Mouse (Mus musculus) liver, embryonic 14.5 days (tissue): ENCODE data around the gene Tmem51. TPM values are rescaled to one million over a fixed set of nuclear protein-coding genes. Genes with fewer than 3 reads are reported as not detected.
A peak's percentile ranks its signal among the peaks of the same experiment; 100 is the strongest.

Source experiments
- ATAC-seq: fragments of 200-750 bp; cut with Nextera tagmentation; 2 replicates; pipeline ENCODE4 v1.8.0; 2017; ENCODE audit warnings: moderate number of reproducible peaks, mild to moderate bottlenecking, moderate library complexity; ENCODE audit not compliant: insufficient read depth
- DNase-seq, 3 experiments: peaks; one replicate each; pipeline ENCODE4 v3.0.0-alpha.2; 2012 to 2013; ENCODE audit warnings: low read depth in 3 of 3, low spot score in 3 of 3
- H3K27ac ChIP-seq: fragments of 300-500 bp; sonication (generic); 2 replicates; pipeline ENCODE4 v1.5.1; 2014; ENCODE audit warnings: moderate library complexity, mild to moderate bottlenecking, control low read depth, inconsistent platforms
- H3K27me3 ChIP-seq: fragments of 300-500 bp; sonication (generic); 2 replicates; pipeline ENCODE4 v1.6.1; 2014; ENCODE audit warnings: mild to moderate bottlenecking, low read length, moderate library complexity; ENCODE audit not compliant: control insufficient read depth, insufficient read depth
- H3K36me3 ChIP-seq: fragments of 300-500 bp; sonication (generic); replicated peaks from 2 replicates; pipeline ENCODE4 v1.6.1; 2014; ENCODE audit warnings: low read depth; ENCODE audit not compliant: control insufficient read depth, insufficient read depth
- H3K4me1 ChIP-seq, 2 experiments: fragments of 200-500 bp in 1 of 2; fragments of 300-500 bp in 1 of 2; sonication (generic) in 1 of 2; replicated peaks; 2 replicates each; pipeline ENCODE4 v1.6.1; 2012 to 2014; ENCODE audit warnings: antibody characterized with exemption in 1 of 2, inconsistent platforms in 1 of 2, low read length in 1 of 2; ENCODE audit not compliant: control insufficient read depth in 2 of 2, insufficient read depth in 2 of 2
- H3K4me2 ChIP-seq: fragments of 300-500 bp; sonication (generic); 2 replicates; pipeline ENCODE4 v1.6.1; 2014; ENCODE audit warnings: low read depth, mild to moderate bottlenecking, control low read depth, moderate library complexity
- H3K4me3 ChIP-seq, 2 experiments: fragments of 200-500 bp in 1 of 2; fragments of 300-500 bp in 1 of 2; sonication (generic) in 1 of 2; 2 replicates each; pipeline ENCODE4 v1.5.1; 2012 to 2014; ENCODE audit warnings: low read depth in 2 of 2, low read length in 2 of 2, mild to moderate bottlenecking in 2 of 2, control low read depth in 1 of 2, inconsistent platforms in 1 of 2, moderate library complexity in 1 of 2; ENCODE audit not compliant: insufficient read depth in 1 of 2
- H3K9ac ChIP-seq: fragments of 300-500 bp; sonication (generic); replicated peaks from 2 replicates; pipeline ENCODE4 v1.6.1; 2014; ENCODE audit warnings: mild to moderate bottlenecking, control low read depth, moderate library complexity
- H3K9me3 ChIP-seq: fragments of 300-500 bp; sonication (generic); 2 replicates; pipeline ENCODE4 v1.6.1; 2016; ENCODE audit warnings: low read length, mixed read lengths; ENCODE audit not compliant: control insufficient read depth
- CTCF ChIP-seq: IDR thresholded peaks from 2 replicates; pipeline ENCODE4 v1.5.1; 2016; ENCODE audit warnings: antibody characterized with exemption, low read depth, control low read depth
- EP300 ChIP-seq: IDR thresholded peaks from 2 replicates; pipeline ENCODE4 v1.6.1; 2016; ENCODE audit warnings: antibody characterized with exemption, low read depth
- WGBS: fragments of 180-500 bp; shearing (Covaris S2); extraction: QIAGEN DNeasy Blood & Tissue Kit; methylation state at CpG from one replicate; pipeline ENCODE4 v1.1.7; 2014; ENCODE audit not compliant: insufficient replicate concordance; 5-methylcytosine and 5-hydroxymethylcytosine counted together
- polyA plus RNA-seq, 2 experiments: library from polyadenylated mRNA; depleted of rRNA in 1 of 2; stranded (reverse) in 1 of 2; unstranded in 1 of 2; fragments of >200 nt; fragmentation: Nextera tagmentation in 1 of 2; extraction: Ambion mirVana in 1 of 2; gene quantifications; 2 replicates each; pipeline versions ENCODE4 v1.2.1 to v1.2.3; 2012 to 2014

Tmem51 gene
- polyA plus RNA-seq (2012; rRNA removed): 7.7 and 7.9 TPM in 2 replicates
- 11.4 and 11.8 TPM in 2 replicates for polyA plus RNA-seq (2014; fragmentation: Nextera tagmentation; extraction: Ambion mirVana)

- WGBS: under 1% methylated on average over 46 of the region's 52 CpGs
Observed at GRCm38 (mm10) chr4:142084131-142084899, at the start of gene Tmem51. Tmem51 (minus strand) TSS chr4:142084304.

DNA sequence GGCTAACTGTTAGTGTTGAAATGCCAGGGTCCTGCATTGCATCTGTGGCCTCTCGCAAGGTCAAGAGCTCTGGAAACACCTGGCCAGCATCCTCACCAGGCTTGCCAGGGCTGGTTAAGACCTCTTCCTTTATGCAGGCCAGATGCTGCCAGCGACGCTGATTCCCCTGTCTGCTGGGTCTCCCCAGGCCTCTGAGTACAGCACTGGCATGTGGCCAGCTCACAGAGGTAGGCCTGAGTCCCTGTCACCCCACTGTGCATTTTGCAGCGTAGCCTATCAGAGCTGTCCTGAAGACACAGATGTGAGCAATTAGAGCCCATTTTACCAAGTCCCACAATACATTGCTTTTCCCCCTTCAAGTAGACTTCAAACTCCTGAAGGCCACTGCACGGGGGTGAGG is 46.1 kb upstream of the Tmem51 start:
- WGBS: 59% methylated on average over 5 of the region's 5 CpGs
- H3K4me3 ChIP-seq: no peak overlapping the region
- no peak overlapping the region for H3K4me2 ChIP-seq
- ATAC-seq (no peak), DNase-seq (no peak)
- H3K9me3 ChIP-seq: no peaks in the 10 kb centered on the region
- no peaks in the 10 kb centered on the region for H3K36me3 ChIP-seq
- no peak overlapping the region for H3K9ac ChIP-seq
- H3K27ac ChIP-seq: no peak overlapping the region
- H3K4me1 ChIP-seq: 0 out of 4 replicates have a peak, but pooled peaks cover 0 to 4% of the 10 kb centered on the region in 2 experiments
- TF ChIP-seq CTCF (no peak), EP300 (no peak)
- H3K27me3 ChIP-seq: no peaks in the 10 kb centered on the region

More at GRCm38 (mm10) chr4:142084131-142084899, at the start of gene Tmem51:
- no peak for DNase-seq
- no peaks in the 10 kb centered on the region for H3K9me3 ChIP-seq
- H3K4me2 ChIP-seq: peak within 1 kb of the TSS; percentile 46
- peaks cover 22% of the 10 kb centered on the region for H3K27me3 ChIP-seq
- peak within 1 kb of the TSS; percentile 48 to 66 for H3K4me3 ChIP-seq
- ATAC-seq: peak; percentile 71
- H3K9ac ChIP-seq: no peak within 1 kb of the TSS
- H3K4me1 ChIP-seq: peaks cover 0 to 11% of the 10 kb centered on the region in 2 experiments; a peak in 2 of 4 replicates
- no peaks in the 10 kb centered on the region for H3K36me3 ChIP-seq
- H3K27ac ChIP-seq: no peak within 1 kb of the TSS
- TF ChIP-seq CTCF: no peak
- no peak for TF ChIP-seq EP300

- Histone ChIP-seq H3K36me3 (no peaks in the 10 kb centered on the region), H3K9me3 (no peaks in the 10 kb centered on the region), H3K27me3 (no peaks in the 10 kb centered on the region), H3K4me1 (0 out of 4 replicates have a peak, but pooled peaks cover 0 to 4% of the 10 kb centered on the region in 2 experiments), H3K9ac (no peak overlapping the region), H3K4me3 (no peak overlapping the region), H3K27ac (no peak overlapping the region), H3K4me2 (no peak overlapping the region)
- DNase-seq: no peak
- 19% methylated on average over 6 of the region's 6 CpGs for WGBS
- no peak for ATAC-seq
- no peak for TF ChIP-seq CTCF
Observed at GRCm38 (mm10) chr4:142127275-142127788, 43.2 kb upstream of the Tmem51 start.

DNA sequence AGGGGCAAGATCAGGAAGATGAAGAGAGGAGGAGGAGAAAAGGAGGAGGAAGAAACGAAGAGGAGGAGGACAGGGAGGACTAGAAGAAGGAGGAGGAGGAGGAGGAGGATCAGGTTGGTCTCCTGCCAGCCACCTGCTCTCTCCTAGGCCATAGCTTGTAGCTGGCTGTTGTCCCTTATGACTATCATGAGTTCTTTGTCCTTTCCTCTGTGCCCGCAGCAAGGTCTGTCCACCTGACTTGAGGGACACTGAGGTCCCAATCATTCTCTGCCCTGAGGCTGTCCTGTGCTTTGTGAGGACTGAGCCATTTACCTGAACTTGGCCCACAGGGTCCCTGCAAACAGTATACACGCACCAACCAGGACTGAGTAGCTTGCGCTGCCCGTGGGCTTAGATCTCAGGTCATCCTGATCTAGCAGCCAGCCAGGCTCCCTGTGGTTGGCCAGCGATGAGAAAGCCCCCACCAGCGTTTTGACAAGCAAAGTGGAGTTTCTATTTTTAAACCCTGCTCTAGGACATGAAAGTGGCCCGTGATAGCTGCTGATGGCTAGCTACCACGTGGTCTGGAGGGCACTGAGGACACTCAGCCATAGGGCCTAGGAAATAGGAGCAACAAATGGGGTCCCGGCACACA is 42.7 kb upstream of the Tmem51 start:
- Histone ChIP-seq H3K36me3 (no peaks in the 10 kb centered on the region), H3K9ac (no peak overlapping the region), H3K9me3 (no peaks in the 10 kb centered on the region), H3K27me3 (no peaks in the 10 kb centered on the region), H3K4me1 (0 out of 4 replicates have a peak, but pooled peaks cover 0 to 4% of the 10 kb centered on the region in 2 experiments), H3K4me2 (no peak overlapping the region), H3K4me3 (no peak overlapping the region), H3K27ac (no peak overlapping the region)
- TF ChIP-seq EP300: no peak
- TF ChIP-seq CTCF: no peak
- ATAC-seq (no peak), DNase-seq (no peak)
- 28% methylated on average over 10 of the region's 10 CpGs for WGBS

- no peak for TF ChIP-seq EP300
- TF ChIP-seq CTCF: no peak
- no peak overlapping the region for H3K27ac ChIP-seq
- no peak overlapping the region for H3K9ac ChIP-seq
- H3K4me3 ChIP-seq: no peak overlapping the region
- DNase-seq: no peak
- WGBS: 21% methylated on average over 1 of the region's 1 CpGs
- H3K4me2 ChIP-seq: no peak overlapping the region
- H3K27me3 ChIP-seq: no peaks in the 10 kb centered on the region
- no peaks in the 10 kb centered on the region for H3K36me3 ChIP-seq
- H3K9me3 ChIP-seq: no peaks in the 10 kb centered on the region
- ATAC-seq: no peak
- no peaks in the 10 kb centered on the region for H3K4me1 ChIP-seq
Observed at GRCm38 (mm10) chr4:142121164-142121563, 37.1 kb upstream of the Tmem51 start.
